Mouse (Mus musculus) lung, postnatal 25 days (tissue): Measurements from ENCODE around the gene Nfic.

ENCODE experiments used
- DNase-seq: peaks from one replicate; pipeline ENCODE4 v3.0.0; 2022; ENCODE audit warnings: low spot score

Gene Nfic

GRCm38 (mm10) chr10:81417227-81418215 lies 37.9 kb downstream of the Nfic start:
- no peak for DNase-seq

- peak; percentile 83 for DNase-seq
Measured at GRCm38 (mm10) chr10:81416581-81417226, 38.7 kb downstream of the Nfic start.

- no peak for DNase-seq
Measured at GRCm38 (mm10) chr10:81415549-81416310, 39.7 kb downstream of the Nfic start.

GRCm38 (mm10) chr10:81415146-81415545 lies 40.3 kb downstream of the Nfic start:
- DNase-seq: no peak

GRCm38 (mm10) chr10:81414682-81415081 lies 40.8 kb downstream of the Nfic start:
- peak; percentile 79 for DNase-seq

- peak; percentile 93 for DNase-seq
Measured at GRCm38 (mm10) chr10:81413310-81414261, 41.8 kb downstream of the Nfic start.

GRCm38 (mm10) chr10:81412586-81413309 lies 42.7 kb downstream of the Nfic start:
- DNase-seq: no peak

GRCm38 (mm10) chr10:81411471-81412400 lies 43.7 kb downstream of the Nfic start:
- DNase-seq: peak; percentile 81

- DNase-seq: no peak
Measured at GRCm38 (mm10) chr10:81410981-81411380, 44.5 kb downstream of the Nfic start.

GRCm38 (mm10) chr10:81410350-81410749 lies 45.1 kb downstream of the Nfic start:
- DNase-seq: no peak

- DNase-seq: no peak
Measured at GRCm38 (mm10) chr10:81409330-81409729, 46.1 kb downstream of the Nfic start.

- DNase-seq: peak; percentile 94
Measured at GRCm38 (mm10) chr10:81408871-81409291, 46.6 kb downstream of the Nfic start.

GRCm38 (mm10) chr10:81408424-81408729 lies 47.1 kb downstream of the Nfic start:
- no peak for DNase-seq

- peak; percentile 94 for DNase-seq
Measured at GRCm38 (mm10) chr10:81407539-81408423, 47.7 kb downstream of the Nfic start.

GRCm38 (mm10) chr10:81406504-81407440 lies 48.7 kb downstream of the Nfic start:
- no peak for DNase-seq

- DNase-seq: no peak
Measured at GRCm38 (mm10) chr10:81405588-81406201, 49.7 kb downstream of the Nfic start.

GRCm38 (mm10) chr10:81404720-81405119 lies 50.7 kb downstream of the Nfic start:
- no peak for DNase-seq
